Mouse (Mus musculus): ENCODE measurements at regions not wholly inside any gene's neighbourhood (a gene's known extent, or its start where the extent isn't known, plus 50 kb on each side); places are given as distances from the start of the nearest gene placed in this dataset.

DNA sequence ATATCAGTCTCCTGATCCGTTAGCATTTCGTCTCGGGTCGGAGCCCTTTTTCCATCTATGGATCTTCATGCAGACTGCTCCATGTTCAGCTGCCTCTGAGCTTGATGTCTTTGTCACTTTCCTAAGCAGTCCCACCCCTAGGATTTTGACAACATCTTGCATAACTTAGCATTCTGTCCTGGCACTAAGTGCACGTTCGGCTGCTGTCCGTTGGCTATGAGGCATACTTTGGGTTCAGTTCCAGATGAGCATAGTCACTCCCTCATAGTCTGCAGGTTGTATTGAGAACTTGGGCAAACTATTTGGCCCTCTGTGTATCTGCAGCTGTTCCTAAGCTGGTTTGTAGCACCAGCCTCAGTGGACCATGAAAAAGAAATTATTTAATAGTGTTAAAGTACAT, 72.3 kb upstream of the Commd8 start:
- TF ChIP-seq CTCF (IDR thresholded peaks at IDR 0.05; ENCODE audit: extremely low read depth, insufficient read depth, low read length) = no peak
- no peak for TF ChIP-seq POLR2A (IDR thresholded peaks at IDR 0.05; ENCODE audit: extremely low read depth, insufficient read depth, low read length)
